Mouse (Mus musculus) ZHBTc4 (cell line): ENCODE results near the gene Cavin1.

Experiments
- DNase-seq: peaks from one replicate; pipeline ENCODE4 v3.0.0-alpha.2; 2011; ENCODE audit warnings: low read depth, low spot score

The Cavin1 gene

GRCm38 (mm10) chr11:100914415-100914814 is 56.3 kb downstream of the Cavin1 start:
- DNase-seq: no peak

GRCm38 (mm10) chr11:100912401-100913155 is 58.1 kb downstream of the Cavin1 start:
- DNase-seq: no peak

DNA sequence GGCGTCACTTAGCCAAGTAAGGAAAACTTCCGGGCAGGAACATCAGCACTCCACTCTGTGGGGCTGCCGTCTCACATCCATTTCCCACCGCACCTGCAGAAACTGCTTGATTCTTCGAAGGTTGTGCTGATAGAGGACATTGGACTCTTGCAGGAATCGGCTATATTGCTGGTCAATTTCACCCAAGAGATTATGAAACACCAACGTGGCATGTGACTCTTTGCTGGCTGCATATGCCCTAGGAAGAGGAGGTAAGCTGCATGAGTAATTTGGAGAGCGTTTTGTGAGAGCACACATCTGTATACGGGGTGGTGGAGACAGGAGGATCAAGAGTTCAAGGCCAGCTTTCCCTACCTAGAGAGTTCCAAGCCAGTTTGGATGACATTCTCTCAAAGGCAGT is 62.1 kb downstream of the Cavin1 start:
- DNase-seq: no peak

DNA sequence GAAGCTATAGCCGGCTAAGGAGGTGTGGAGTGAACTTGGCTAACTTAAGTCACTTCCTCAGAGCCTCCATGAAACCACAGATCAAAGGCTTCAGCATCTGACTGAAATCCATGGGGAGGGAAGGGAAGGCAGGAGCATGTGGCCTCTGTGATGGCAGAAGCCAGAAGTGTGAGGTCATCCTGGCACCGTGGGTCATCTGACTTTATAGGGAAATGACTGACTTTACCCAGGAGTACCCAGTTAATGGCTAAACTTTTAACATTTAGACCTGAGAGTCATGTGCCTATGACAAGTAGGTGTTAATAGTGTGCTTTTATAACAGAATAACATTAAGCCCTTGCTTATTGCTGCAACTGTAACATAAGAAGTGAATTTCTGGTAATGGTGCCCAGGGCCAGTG is 62.6 kb downstream of the Cavin1 start:
- DNase-seq: no peak

- no peak for DNase-seq
These were observed 63.8 kb downstream of the Cavin1 start for GRCm38 (mm10) chr11:100906885-100907284.
